Comparison of ENCODE assay signal across 8 mouse cellular contexts in genomic region chr7:73588351-73588906, GRCm38 (mm10). TPM values are rescaled to one million over a fixed set of nuclear protein-coding genes. Genes with fewer than 3 reads are reported as not detected.
DNase-seq lines count a peak whose midpoint lies in the region; ATAC-seq and TF ChIP-seq lines count a peak whose summit lies in the region.

No protein-coding gene starts in this region.

- no peak for TF ChIP-seq POLR2A in cerebellum, adult 2 months (IDR thresholded peaks at IDR 0.05; ENCODE audit: borderline replicate concordance, insufficient read depth, low read length)

- H3K27me3 ChIP-seq in cerebellum, adult 2 months (ENCODE audit: control insufficient read depth, insufficient read depth, low read length): no peaks in the 10 kb centered on the region
- no peaks in the 10 kb centered on the region for H3K27me3 ChIP-seq in kidney, embryonic 15.5 days

- ATAC-seq in kidney, embryonic 15.5 days (replicated peaks; ENCODE audit: low FRiP score): peak; percentile 35

- no peak for TF ChIP-seq CTCF in cerebellum, adult 2 months (IDR thresholded peaks at IDR 0.05; ENCODE audit: borderline replicate concordance, insufficient read depth, low read depth, low read length)

- peak overlapping the region; percentile 76; the same call in 1 of the 2 replicates for H3K27ac ChIP-seq in cerebellum, adult 2 months (ENCODE audit: insufficient read depth, low read length)
- H3K27ac ChIP-seq in kidney, embryonic 15.5 days: peak overlapping the region; percentile 76

- no peak overlapping the region for H3K9ac ChIP-seq in kidney, embryonic 15.5 days

- H3K4me3 ChIP-seq in cerebellum, adult 2 months (replicated peaks; ENCODE audit: insufficient read depth, low read depth, low read length): no peak overlapping the region
- no peak overlapping the region for H3K4me3 ChIP-seq in kidney, embryonic 15.5 days (replicated peaks)

- peaks cover 11% of the 10 kb centered on the region; the same call in 1 of the 2 replicates for H3K4me1 ChIP-seq in cerebellum, adult 2 months (ENCODE audit: control insufficient read depth, insufficient read depth, low read length)
- peaks cover 54% of the 10 kb centered on the region for H3K4me1 ChIP-seq in kidney, embryonic 15.5 days

- H3K4me2 ChIP-seq in kidney, embryonic 15.5 days: no peak overlapping the region

- no peaks in the 10 kb centered on the region for H3K9me3 ChIP-seq in kidney, embryonic 15.5 days (replicated peaks)

- no peaks in the 10 kb centered on the region for H3K36me3 ChIP-seq in kidney, embryonic 15.5 days

- WGBS in cerebellum, adult 2 months: 45% methylated on average over 8 of the region's 8 CpGs
- 57% methylated on average over 8 of the region's 8 CpGs for WGBS in kidney, embryonic 15.5 days

- DNase-seq in cerebellum, adult 2 months: peak in 1 of 2 experiments; percentile 18
- no peak for DNase-seq in cerebellum, postnatal 4 days (ENCODE audit: low spot score in 2 of 2)
- DNase-seq in right cerebral cortex, adult 18-20 months: peak; percentile 34
- DNase-seq in right cerebral cortex, postnatal 25 days: no peak
- peak; percentile 65 for DNase-seq in skeletal muscle tissue, adult 2 months (ENCODE audit: low read depth, low spot score)
- DNase-seq in layer of hippocampus, postnatal 25 days (ENCODE audit: extremely low spot score in 1 of 2, low spot score in 1 of 2): no peak
- no peak for DNase-seq in lung, adult 18-20 months

RNA-seq across cellular contexts. Expression of gene Chd2, which starts 46.8 kb away (rescaled TPM):
- polyA plus RNA-seq in cerebellum, adult 2 months (2012; rRNA removed): 49.2 and 50.5 TPM in 2 replicates
- 56.6 and 61.7 TPM in 2 replicates for polyA plus RNA-seq in kidney, embryonic 15.5 days (2015; fragmentation: Nextera tagmentation; extraction: Ambion mirVana)
- 10 to 100 TPM; 44.2 to 53.1 TPM for total RNA-seq in layer of hippocampus, postnatal 25 days (2021)

Comparison
In these comparisons a context has a peak if more than half of its experiments do, and no peak if none do; other contexts are left out.
1. DNase-seq: peak in right cerebral cortex, adult 18-20 months (single experiment) and skeletal muscle tissue, adult 2 months (single experiment); none in cerebellum, postnatal 4 days (0 of 2), right cerebral cortex, postnatal 25 days (single experiment), layer of hippocampus, postnatal 25 days (0 of 2) and lung, adult 18-20 months (0 of 2).